Mouse (Mus musculus): ENCODE data around the gene Cnot4. TPM values are rescaled to one million over a fixed set of nuclear protein-coding genes. Genes with fewer than 3 reads are reported as not detected.

Cnot4 gene
- total RNA-seq (2023), result 50.2 TPM

DNA sequence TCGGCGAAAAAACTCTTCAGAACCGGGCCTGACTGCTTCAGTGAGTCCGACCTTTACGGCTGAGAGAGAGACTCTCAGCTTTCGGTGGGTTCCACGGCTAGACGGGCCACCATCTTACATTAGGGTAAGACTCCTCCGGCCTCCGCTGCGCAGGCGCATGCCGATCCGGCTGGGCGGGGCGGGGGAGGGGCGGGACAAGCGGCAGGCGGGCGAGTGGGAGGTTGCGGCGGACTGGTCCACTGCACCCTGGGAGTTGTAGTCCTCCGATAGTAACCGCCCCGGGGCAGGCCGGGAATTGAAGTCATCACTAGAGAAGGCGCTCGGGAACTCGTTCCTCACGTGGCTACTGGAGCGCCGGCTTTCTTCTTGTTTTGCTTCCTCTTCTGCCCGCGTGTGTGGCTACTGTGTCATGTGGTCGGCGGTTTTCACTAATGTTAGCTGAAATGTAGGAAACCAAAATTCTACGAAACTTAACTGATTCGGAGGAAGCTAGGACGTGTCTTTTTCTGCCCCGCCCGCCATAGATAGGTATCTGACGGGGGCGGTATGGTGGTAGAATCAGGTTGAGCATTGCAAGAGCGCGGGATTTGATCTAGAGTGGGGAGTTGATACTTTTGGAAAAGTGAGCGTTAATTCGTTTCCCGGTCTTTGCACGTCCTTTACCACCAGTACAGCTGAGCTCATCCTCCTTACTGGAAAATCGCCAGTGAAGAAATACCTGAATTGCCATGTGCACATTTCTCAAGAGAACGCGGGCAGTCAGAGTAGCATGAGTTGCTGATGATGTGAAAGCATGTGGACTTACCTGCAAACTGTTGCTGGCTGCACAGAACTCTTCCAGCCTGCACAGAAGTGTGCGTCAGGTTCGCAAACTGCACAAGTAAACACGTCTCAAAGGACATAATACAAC is at the start of gene Cnot4:
TSS of gene Cnot4 (minus strand) at position 146 of the 910 bp plus-strand sequence.

GRCm38 (mm10) chr6:35176979-35177649 is 43.6 kb upstream of the Cnot4 start, which contains the start of gene Nup205:
Gene Nup205 (plus strand): TSS chr6:35177421.

GRCm38 (mm10) chr6:34988081-34988761 is 145.3 kb downstream of the Cnot4 start, which contains the start of gene Slc23a4:
Gene Slc23a4 (minus strand): TSS chr6:34988404.

Other genes starting within 250 kb of the Cnot4 start
- 47.9 TPM for gene Wdr91, start 222.8 kb downstream of the Cnot4 start, total RNA-seq (2023)
- not detected for gene Stra8, start 213.6 kb downstream of the Cnot4 start, total RNA-seq (2023)
- gene Slc23a4, start 145.3 kb downstream of the Cnot4 start, total RNA-seq (2023), result 1.5 TPM
- 48.2 TPM for gene Nup205, start 43.7 kb upstream of the Cnot4 start, total RNA-seq (2023)
- gene Slc13a4, start 174.4 kb upstream of the Cnot4 start, total RNA-seq (2023), result not detected
- gene Fam180a, start 192.4 kb upstream of the Cnot4 start, total RNA-seq (2023), result not detected